Mouse (Mus musculus): ENCODE results near the gene Pcp4l1. TPM values are rescaled to one million over a fixed set of nuclear protein-coding genes. Genes with fewer than 3 reads are reported as not detected.

Gene Pcp4l1
- total and polyA plus RNA-seq, 3 experiments, result not detected

DNA sequence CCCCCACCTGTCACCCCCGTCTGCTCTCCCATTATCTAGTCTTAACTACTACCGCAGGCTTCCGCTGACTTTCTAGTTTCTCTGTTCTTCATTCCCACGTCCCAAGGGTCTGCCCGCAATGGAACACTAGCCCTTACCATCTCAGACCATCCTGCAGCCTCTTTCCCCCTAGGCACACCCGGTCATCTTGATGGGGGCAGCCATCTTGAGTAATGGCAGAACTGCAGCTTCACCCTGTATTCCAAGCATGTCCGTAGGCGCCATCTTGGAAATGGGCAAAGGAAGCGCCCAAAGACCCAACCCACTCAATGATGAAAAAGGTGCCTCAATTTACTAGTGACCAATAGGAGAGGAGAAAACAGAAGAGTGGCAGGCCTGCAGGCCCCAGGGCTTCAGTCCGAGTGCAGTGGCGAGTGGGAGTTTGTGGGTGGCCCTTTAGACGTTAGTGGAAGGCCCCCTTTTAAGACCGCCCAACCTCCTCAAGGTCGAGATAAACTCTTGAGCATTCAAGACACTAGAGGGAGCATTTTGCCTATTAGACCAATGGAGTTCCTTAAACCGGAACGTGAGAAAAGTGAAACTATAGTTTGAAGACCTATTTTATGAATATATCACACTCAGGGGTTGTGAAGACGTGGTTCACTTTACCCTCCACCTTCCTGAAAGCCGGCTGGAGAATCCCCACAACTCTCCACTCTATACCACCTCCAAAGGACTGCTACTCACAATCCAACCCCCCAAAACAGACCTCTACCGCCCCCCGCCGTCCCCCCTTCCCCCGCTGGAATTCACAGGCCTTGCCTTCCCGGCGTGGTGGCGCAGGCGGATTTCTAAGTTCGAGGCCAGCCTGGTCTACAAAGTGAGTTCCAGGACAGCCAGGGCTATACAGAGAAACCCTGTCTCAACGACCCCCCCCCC lies 26.4 kb upstream of the Pcp4l1 start, which contains the start of gene Tomm40l:
Gene Tomm40l, minus strand, starts transcription at position 277 of the 918 bp plus-strand sequence.
- H3K4me1 ChIP-seq (ENCODE audit: control insufficient read depth in 1 of 2, insufficient read depth in 2 of 2, low read length in 2 of 2), result peaks cover 0 to 8% of the 10 kb centered on the region in 2 experiments; a peak in 1 of 4 replicates
- DNase-seq (ENCODE audit: low read depth, low spot score), result peak; percentile 99
- no peaks in the 10 kb centered on the region for H3K9me3 ChIP-seq (replicated peaks; ENCODE audit: insufficient read depth, low read length)
- H3K27me3 ChIP-seq (ENCODE audit: control insufficient read depth in 1 of 2, insufficient read depth in 2 of 2, low read length in 2 of 2), result no peaks in the 10 kb centered on the region
- H3K9ac ChIP-seq (ENCODE audit: control insufficient read depth, low read depth, low read length, poor library complexity, severe bottlenecking), result peak within 1 kb of the TSS; percentile 88
- H3K36me3 ChIP-seq (ENCODE audit: control insufficient read depth in 1 of 2, insufficient read depth in 2 of 2, low read length in 2 of 2), result peaks cover 0 to 3% of the 10 kb centered on the region in 2 experiments; a peak in 2 of 4 replicates
- H3K4me3 ChIP-seq (ENCODE audit: control insufficient read depth in 1 of 2, insufficient read depth in 1 of 2, low read depth in 2 of 2, low read length in 2 of 2), result peak within 1 kb of the TSS; percentile 83 to 90
- peak within 1 kb of the TSS; percentile 94 for H3K27ac ChIP-seq (ENCODE audit: control insufficient read depth, low read depth, low read length)
- H3K79me2 ChIP-seq (ENCODE audit: control insufficient read depth, insufficient read depth, low read length, poor library complexity), result peaks cover 2% of the 10 kb centered on the region; the same call in 1 of the 2 replicates
- TF ChIP-seq BHLHE40 (IDR thresholded peaks at IDR 0.05; ENCODE audit: borderline replicate concordance, low read depth, low read length) (peak; percentile 72; the same call in 1 of the 2 replicates), E2F4 (IDR thresholded peaks at IDR 0.05; ENCODE audit: borderline replicate concordance, low read depth, low read length) (no peak), POLR2A (IDR thresholded peaks at IDR 0.05; ENCODE audit: control insufficient read depth in 1 of 2, insufficient read depth in 1 of 2, low read depth in 1 of 2, low read length in 2 of 2, poor library complexity in 1 of 2) (peak; percentile 75 to 80), CTCF (IDR thresholded peaks at IDR 0.05 in 2 of 3, conservative IDR thresholded peaks at IDR 0.05 in 1 of 3; ENCODE audit: control insufficient read depth in 1 of 3, insufficient read depth in 1 of 3, low read depth in 2 of 3, low read length in 3 of 3, poor library complexity in 1 of 3, severe bottlenecking in 1 of 3) (peak; percentile 27 to 72 (median 34); a peak in 5 of 6 replicates), NELFE (IDR thresholded peaks at IDR 0.05; ENCODE audit: low read depth, low read length) (peak; percentile 55), TBP (IDR thresholded peaks at IDR 0.05; ENCODE audit: low read depth, low read length) (peak; percentile 72), HCFC1 (IDR thresholded peaks at IDR 0.05; ENCODE audit: low read depth, low read length) (peak; percentile 98), TCF12 (IDR thresholded peaks at IDR 0.05; ENCODE audit: low read depth, low read length) (peak; percentile 81), NRF1 (IDR thresholded peaks at IDR 0.05; ENCODE audit: insufficient read depth, low read depth, low read length, poor library complexity, severe bottlenecking) (peak; percentile 65), GABPA (IDR thresholded peaks at IDR 0.05; ENCODE audit: low read depth, low read length) (no peak), CHD2 (IDR thresholded peaks at IDR 0.05; ENCODE audit: low read length) (peak; percentile 59; the same call in 1 of the 2 replicates), USF1 (IDR thresholded peaks at IDR 0.05; ENCODE audit: low read depth, low read length) (0 out of 2 replicates have a peak, but pooled peaks have one; percentile 11), ZKSCAN1 (IDR thresholded peaks at IDR 0.05; ENCODE audit: low read depth, low read length) (no peak), MYC (IDR thresholded peaks at IDR 0.05; ENCODE audit: low read depth, low read length) (peak; percentile 81), RCOR1 (IDR thresholded peaks at IDR 0.05; ENCODE audit: low read depth, low read length) (peak; percentile 86), MXI1 (IDR thresholded peaks at IDR 0.05; ENCODE audit: low read depth, low read length) (peak; percentile 93), RAD21 (IDR thresholded peaks at IDR 0.05; ENCODE audit: low read depth, low read length) (peak; percentile 65), TAL1 (IDR thresholded peaks at IDR 0.05; ENCODE audit: low read length) (no peak), SMC3 (IDR thresholded peaks at IDR 0.05; ENCODE audit: low read depth, low read length) (peak; percentile 70), MAZ (IDR thresholded peaks at IDR 0.05; ENCODE audit: low read depth, low read length) (peak; percentile 72), ZC3H11A (IDR thresholded peaks at IDR 0.05; ENCODE audit: low read depth, low read length) (peak; percentile 31; the same call in 1 of the 2 replicates), EP300 (IDR thresholded peaks at IDR 0.05; ENCODE audit: low read depth in 1 of 2, low read length in 2 of 2) (peak in 1 of 2 experiments; percentile 63; a peak in 2 of 4 replicates), KAT2A (conservative IDR thresholded peaks at IDR 0.05; ENCODE audit: low read depth, low read length) (peak; percentile 83), MEF2A (IDR thresholded peaks at IDR 0.05; ENCODE audit: extremely low read depth, insufficient replicate concordance, low read depth, low read length, poor library complexity, severe bottlenecking) (no peak), ELF1 (IDR thresholded peaks at IDR 0.05; ENCODE audit: low read depth, low read length) (peak; percentile 70; the same call in 1 of the 2 replicates), MAX (IDR thresholded peaks at IDR 0.05; ENCODE audit: low read length) (no peak), ZMIZ1 (IDR thresholded peaks at IDR 0.05; ENCODE audit: low read depth, low read length) (peak; percentile 34), ZNF384 (IDR thresholded peaks at IDR 0.05; ENCODE audit: low read depth, low read length) (no peak), MAFK (IDR thresholded peaks at IDR 0.05; ENCODE audit: borderline replicate concordance, low read depth, low read length) (no peak), POLR2AphosphoS5 (IDR thresholded peaks at IDR 0.05; ENCODE audit: borderline replicate concordance, low read depth, low read length) (no peak), CHD1 (IDR thresholded peaks at IDR 0.05; ENCODE audit: low read depth, low read length) (peak; percentile 94), ETS1 (IDR thresholded peaks at IDR 0.05; ENCODE audit: low read depth, low read length) (peak; percentile 66; the same call in 1 of the 2 replicates), UBTF (IDR thresholded peaks at IDR 0.05; ENCODE audit: borderline replicate concordance, insufficient read depth, low read depth, low read length) (no peak), JUND (IDR thresholded peaks at IDR 0.05; ENCODE audit: low read depth, low read length) (no peak), SIN3A (IDR thresholded peaks at IDR 0.05; ENCODE audit: low read length) (peak; percentile 94)

Measured in MEL (cell line).